Mouse (Mus musculus) urinary bladder, postnatal 25 days (tissue): ENCODE measurements at regions not wholly inside any gene's neighbourhood (a gene's known extent, or its start where the extent isn't known, plus 50 kb on each side); places are given as distances from the start of the nearest gene placed in this dataset.
"Not testable (repeated sequence)": the region's sequence is repeated elsewhere in the genome, so short reads cannot be mapped to it uniquely, and the experiment has no call there.

Experiments used
- DNase-seq: peaks from one replicate; pipeline ENCODE4 v3.0.0; 2022; ENCODE audit warnings: low spot score

DNA sequence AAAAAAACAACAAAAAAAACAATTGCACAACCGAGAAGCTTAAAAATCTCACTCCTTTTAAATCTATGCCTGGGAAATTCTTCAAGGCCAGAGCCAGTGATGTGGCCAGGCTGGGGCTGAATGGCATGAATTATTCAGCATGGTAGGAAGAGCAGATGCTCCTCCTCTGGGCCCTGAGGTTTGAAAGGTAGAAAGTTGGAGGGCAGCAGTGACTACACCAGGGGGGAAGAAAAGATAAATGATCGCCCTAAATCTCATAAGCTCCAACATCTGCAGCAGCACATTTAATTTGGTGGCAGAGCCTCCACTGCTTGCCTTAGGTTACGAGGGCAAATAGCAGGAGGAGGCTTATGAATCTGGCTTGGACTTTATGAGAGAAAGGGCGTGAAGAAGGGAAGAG, 455.1 kb downstream of the Cbln4 start:
- no peak for DNase-seq

DNA sequence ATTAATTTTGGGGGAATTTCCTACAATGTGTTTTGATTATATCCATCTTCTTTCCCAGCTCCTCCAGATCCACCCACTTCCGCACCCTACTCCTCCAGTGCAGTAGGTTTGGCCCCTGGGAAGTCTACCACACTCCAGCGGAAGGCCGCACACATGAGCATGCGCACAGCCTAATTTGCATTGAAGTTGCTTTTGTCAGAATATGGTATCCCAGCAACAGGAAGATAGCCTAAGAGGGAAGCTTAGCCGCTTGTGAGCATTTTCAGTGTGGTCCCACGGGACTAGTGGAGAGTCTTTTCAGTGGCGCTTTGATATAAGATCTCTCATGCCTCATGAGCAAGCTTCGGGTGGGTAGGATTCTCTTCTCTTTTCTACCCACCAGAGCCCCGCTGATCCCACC, 455.6 kb downstream of the Cbln4 start:
- DNase-seq = no peak

- DNase-seq = no peak
Observed at GRCm38 (mm10) chr2:171586853-171587220, 456.4 kb downstream of the Cbln4 start.

- DNase-seq = no peak
Observed at GRCm38 (mm10) chr2:171586217-171586852, 456.9 kb downstream of the Cbln4 start.

DNA sequence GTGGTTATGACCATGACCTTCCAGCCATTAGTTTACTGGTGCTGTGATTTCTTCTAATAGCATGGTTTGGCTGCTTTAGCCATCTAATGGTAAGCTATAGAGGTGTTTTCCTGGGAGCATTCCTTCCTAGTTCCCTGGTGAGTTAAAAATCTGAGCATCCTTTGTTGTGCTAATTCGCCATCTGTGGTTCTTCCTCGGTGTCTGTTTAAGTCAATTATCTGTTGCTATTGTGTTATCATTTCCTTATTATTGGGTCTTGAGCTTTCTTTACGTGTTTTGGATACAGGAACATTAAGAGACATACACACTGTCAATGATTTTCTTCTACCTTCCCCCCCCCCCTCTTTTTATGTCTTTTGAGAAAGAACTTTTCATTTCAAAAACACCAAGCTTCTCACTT, 468.9 kb downstream of the Cbln4 start:
- no peak for DNase-seq

DNA sequence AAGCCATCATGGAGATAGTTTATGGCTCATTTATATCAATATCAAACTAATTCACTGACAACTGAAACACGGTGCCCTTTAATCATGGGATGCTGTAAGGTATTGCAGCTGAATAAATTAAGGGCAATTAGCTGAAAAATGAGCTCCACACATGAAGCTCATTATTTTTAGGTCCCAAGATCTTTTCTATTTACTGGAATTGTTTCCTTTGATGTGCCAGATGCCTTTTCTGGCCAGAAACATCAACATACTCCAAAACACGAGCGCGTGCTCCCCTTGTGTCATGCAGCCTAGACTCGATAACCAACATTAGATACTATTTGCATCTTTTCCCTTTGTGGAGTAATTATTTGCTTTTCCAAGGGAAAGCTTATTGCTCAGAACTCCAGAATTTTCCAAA, 480.6 kb downstream of the Cbln4 start:
- no peak for DNase-seq

GRCm38 (mm10) chr2:171542768-171543167, 500.5 kb downstream of the Cbln4 start:
- not testable (repeated sequence) for DNase-seq

DNA sequence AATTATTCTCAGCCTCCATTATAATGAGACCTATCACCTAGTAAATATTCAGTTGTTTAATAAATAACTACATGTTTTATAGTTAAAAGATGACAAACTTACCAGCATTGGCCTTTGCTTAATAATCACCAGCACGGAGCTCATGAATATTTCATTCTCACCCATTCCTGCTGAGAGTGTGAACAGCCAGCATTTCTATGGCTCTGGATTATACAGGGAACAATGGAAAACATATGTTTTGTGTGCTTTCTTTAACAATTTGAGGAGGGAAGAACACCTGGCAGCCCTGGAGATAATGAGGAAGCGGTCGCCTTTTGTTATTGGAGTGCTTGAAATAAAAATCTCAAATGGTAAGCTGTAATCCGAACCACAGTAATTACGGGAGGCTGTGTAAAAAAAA, 528.4 kb downstream of the Cbln4 start:
- no peak for DNase-seq

DNA sequence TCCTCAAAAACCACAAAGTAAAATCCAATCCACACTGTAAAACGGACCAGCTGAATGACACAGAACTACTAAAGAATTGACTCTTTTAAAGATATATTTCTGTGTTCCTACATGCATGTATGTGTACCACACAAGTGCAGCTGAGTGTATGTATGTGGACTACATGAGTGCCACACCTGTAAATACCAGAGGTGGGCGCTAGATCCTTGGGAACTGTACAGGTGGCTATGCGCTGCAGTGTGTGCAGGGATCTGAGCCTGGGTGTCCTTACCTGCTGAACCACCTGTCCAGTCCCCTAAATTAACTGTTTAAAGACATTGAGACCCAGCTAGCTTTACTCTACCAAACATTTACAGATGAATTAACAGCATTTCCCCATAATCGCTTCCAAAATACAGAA, 546.6 kb downstream of the Cbln4 start:
- no peak for DNase-seq

- peak; percentile 30 for DNase-seq
Observed at GRCm38 (mm10) chr2:171493741-171494140, 549.5 kb downstream of the Cbln4 start.

GRCm38 (mm10) chr2:171487284-171487683, 556.0 kb downstream of the Cbln4 start:
- no peak for DNase-seq

- no peak for DNase-seq
Observed at GRCm38 (mm10) chr2:171453241-171453640, 590.0 kb downstream of the Cbln4 start.

DNA sequence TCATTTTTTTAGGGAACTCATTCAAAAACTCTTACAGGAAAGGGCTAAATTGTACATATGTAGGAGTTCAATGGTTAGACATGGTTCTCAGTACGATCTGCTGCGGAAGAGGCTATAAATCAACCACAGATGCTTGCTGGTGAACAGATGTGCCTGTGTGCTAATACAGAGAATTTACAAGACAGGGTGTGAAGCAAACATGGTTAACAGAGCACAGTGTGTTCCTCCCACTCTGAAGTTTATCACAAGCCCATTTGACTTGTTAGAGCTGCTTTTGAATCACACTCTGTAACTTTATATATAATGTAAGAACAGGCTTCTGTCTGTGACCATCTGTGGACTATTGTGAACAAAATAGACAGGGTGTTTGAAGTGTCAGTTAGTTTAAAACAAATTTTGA, 637.2 kb downstream of the Cbln4 start:
- no peak for DNase-seq

GRCm38 (mm10) chr2:171388936-171389335, 654.3 kb downstream of the Cbln4 start:
- DNase-seq = no peak

- no peak for DNase-seq
Observed at GRCm38 (mm10) chr2:171373457-171373856, 641.9 kb downstream of the Dok5 start.

GRCm38 (mm10) chr2:171373016-171373415, 641.4 kb downstream of the Dok5 start:
- no peak for DNase-seq

DNA sequence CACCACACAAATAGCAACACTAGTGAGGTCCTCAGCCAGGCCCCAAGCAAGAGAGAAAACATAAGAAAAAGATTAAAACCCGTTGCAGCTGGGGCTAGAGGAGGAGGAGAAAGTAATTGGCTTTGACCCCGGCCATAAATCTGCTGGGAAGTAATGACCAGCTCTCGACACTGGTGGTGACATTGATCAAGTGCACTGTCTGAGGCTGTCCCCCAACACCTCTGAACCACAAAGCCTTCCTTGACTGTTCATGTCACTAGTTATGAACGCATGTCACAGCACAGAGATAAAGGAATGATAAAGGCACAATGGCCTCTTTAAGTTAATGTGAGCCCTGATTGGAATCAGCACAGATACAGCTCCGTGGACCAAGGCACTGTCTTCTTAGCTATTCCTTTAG, 640.1 kb downstream of the Dok5 start:
- DNase-seq = no peak

- DNase-seq = no peak
Observed at GRCm38 (mm10) chr2:171365553-171365952, 633.9 kb downstream of the Dok5 start.

GRCm38 (mm10) chr2:171364621-171365020, 633.0 kb downstream of the Dok5 start:
- DNase-seq = no peak

- no peak for DNase-seq
Observed at GRCm38 (mm10) chr2:171363381-171363780, 631.8 kb downstream of the Dok5 start.

DNA sequence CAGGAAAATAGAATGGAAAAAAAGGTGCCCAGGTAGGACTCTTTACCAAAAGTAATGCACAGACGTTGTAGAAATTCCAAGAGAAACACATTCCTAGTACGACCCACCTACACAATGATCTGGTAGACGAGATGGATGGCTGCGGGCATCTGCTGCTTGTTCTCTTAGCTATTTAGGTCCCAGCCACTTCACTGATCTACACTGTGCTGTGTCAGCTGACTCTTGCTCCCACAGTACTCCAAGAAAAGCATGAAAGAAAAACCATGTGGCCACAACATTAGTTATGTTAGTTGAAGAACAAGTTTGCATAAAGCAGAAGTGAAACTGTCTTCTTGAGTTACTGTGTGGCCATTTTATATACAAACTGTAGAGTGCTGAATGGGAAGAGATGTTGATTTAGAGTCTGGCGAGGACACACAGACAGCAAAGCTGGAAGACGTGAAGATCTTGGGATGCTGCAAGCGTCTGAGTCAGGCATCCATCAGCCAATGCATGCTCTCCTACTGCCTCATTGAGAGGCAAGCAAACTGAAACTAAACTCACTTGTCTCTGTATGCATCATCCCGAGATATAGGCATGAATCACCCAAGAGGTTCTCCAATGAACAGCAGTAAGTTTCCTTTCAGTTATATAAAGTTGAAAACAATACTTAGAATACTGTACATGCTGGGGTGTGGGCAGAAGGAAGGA, 626.6 kb downstream of the Dok5 start:
- DNase-seq = no peak

- no peak for DNase-seq
Observed at GRCm38 (mm10) chr2:171348156-171348555, 616.5 kb downstream of the Dok5 start.

GRCm38 (mm10) chr2:171333816-171334757, 602.5 kb downstream of the Dok5 start:
- DNase-seq = no peak
